Mouse (Mus musculus) spleen, postnatal 14 days (tissue): ENCODE measurements around the gene Gm5849.
"Not testable (repeated sequence)": the region's sequence is repeated elsewhere in the genome, so short reads cannot be mapped to it uniquely, and the experiment has no call there.

Experiments
- DNase-seq, 2 experiments: peaks; one replicate each; pipeline ENCODE4 v3.0.0; 2021 to 2022; ENCODE audit warnings: low spot score in 2 of 2

The Gm5849 gene

DNA sequence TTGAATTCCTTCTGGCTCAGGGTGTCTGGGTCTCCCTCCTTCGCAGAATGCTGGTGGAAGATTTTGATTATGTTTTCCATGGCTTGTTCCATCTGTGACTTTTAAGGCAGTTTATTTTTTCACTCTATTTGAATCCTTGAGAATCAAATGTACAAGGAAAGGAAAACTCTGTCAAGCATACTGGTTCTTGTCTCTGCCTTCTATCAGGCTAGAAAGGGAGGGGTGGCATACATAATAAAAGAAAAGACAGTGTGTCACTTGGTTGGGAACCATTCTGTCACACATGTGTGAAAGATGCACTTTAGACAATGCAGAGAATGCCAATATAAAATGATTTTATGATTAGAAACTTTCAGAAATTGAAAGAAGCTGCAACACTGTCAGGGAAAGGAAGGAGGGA lies at the start of gene Gm5849:
Gene Gm5849 (minus strand): TSS at position 101 of the 400 bp plus-strand sequence.
- DNase-seq, result not testable (repeated sequence)

DNA sequence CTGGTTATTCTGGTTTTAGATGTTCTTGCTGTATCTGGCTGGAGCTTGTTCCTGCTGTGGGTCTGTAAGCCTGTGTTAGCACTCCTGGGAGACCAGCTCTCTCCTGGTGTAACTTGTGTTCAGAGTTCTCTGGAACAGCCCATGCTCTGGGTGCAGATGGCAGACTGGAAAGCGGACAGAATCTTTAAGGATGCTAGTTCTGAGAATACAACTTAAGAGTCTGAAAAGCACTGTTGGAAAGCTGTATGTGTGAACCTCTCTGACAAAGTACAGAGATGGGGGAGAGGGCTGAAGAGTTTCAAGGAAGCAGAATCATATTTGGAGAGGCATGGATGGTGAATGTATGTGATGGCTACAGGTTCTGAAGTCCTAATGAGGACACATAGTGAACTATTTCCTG lies 28.0 kb downstream of the Gm5849 start:
- no peak for DNase-seq

DNA sequence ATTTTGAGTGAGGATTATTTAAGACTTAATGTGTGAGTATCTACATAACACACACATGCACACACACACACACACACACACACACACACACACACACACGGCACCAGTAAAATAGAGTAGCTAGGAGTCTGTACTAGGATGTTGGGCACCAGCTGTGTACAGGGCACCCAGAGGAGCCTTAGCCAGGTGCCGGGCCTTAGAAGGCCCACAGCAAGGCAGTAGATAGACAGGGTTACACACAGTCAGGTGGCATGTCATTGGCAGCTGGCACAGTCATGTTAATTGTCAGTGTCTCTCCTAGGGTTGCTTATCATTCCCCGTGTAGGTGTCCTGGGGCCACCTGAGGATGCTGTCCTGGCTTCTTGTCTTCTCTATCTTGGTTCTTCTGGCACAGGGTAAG lies 51.1 kb downstream of the Gm5849 start, which contains the start of gene Pglyrp4:
Gene Pglyrp4 (plus strand): TSS at position 301 of the 400 bp plus-strand sequence.
- DNase-seq, result no peak
